ENCODE assay signal across 8 mouse cellular contexts in genomic region chrX:106026418-106027342, GRCm38 (mm10). TPM values are rescaled to one million over a fixed set of nuclear protein-coding genes. Genes with fewer than 3 reads are reported as not detected.
A peak's percentile ranks its signal among the peaks of the same experiment; 100 is the strongest.
DNase-seq lines count a peak whose midpoint lies in the region; ATAC-seq and TF ChIP-seq lines count a peak whose summit lies in the region.

Gene Atp7a, plus strand, starts transcription at chrX:106027276.

- H3K27me3 ChIP-seq in lung, postnatal 0 days (replicated peaks; ENCODE audit: insufficient read depth, low read length) = no peaks in the 10 kb centered on the region

- peak; percentile 84 for TF ChIP-seq CTCF in lung, postnatal 0 days (IDR thresholded peaks at IDR 0.05)

- peak within 1 kb of the TSS; percentile 39; the same call in 1 of the 2 replicates for H3K9ac ChIP-seq in lung, postnatal 0 days (replicated peaks; ENCODE audit: low read depth)

- H3K36me3 ChIP-seq in lung, postnatal 0 days (ENCODE audit: insufficient read depth, low read length) = no peaks in the 10 kb centered on the region

- H3K4me1 ChIP-seq in lung, postnatal 0 days (ENCODE audit: insufficient read depth, low read depth, low read length) = no peaks in the 10 kb centered on the region

- peak; percentile 93 to 98 for ATAC-seq in hematopoietic stem cell, adult 5-6 weeks (replicated peaks in 1 of 2; ENCODE audit: insufficient read depth in 1 of 2, low FRiP score in 2 of 2, low TSS enrichment in 1 of 2, low read depth in 1 of 2, poor library complexity in 2 of 2, severe bottlenecking in 2 of 2)
- ATAC-seq in lung, postnatal 0 days = peak; percentile 99

- H3K9me3 ChIP-seq in lung, postnatal 0 days (ENCODE audit: low read length) = no peaks in the 10 kb centered on the region

- TF ChIP-seq EP300 in lung, postnatal 0 days (IDR thresholded peaks at IDR 0.05) = no peak

- H3K4me2 ChIP-seq in lung, postnatal 0 days (replicated peaks; ENCODE audit: low read depth, low read length) = peak within 1 kb of the TSS; percentile 49

- peak within 1 kb of the TSS; percentile 53 for H3K4me3 ChIP-seq in lung, postnatal 0 days (ENCODE audit: low read depth, low read length)

- peak; percentile 77 for DNase-seq in MEL-GATA-1-ER (ENCODE audit: extremely low read depth, low read depth)
- DNase-seq in cerebellum, adult 8-10 months = peak; percentile 71
- peak; percentile 93 for DNase-seq in forelimb bud, embryonic 11.5 days (ENCODE audit: low read depth, low spot score)
- DNase-seq in layer of hippocampus, adult 9-11 months = peak; percentile 93
- DNase-seq in lung, postnatal 0 days (ENCODE audit: low spot score) = peak; percentile 95
- peak; percentile 77 for DNase-seq in ovary, postnatal 14 days (ENCODE audit: low spot score)
- peak; percentile 95 for DNase-seq in thymus, postnatal 14 days

- 11% methylated on average over 36 of the region's 36 CpGs for WGBS in lung, postnatal 0 days

- H3K27ac ChIP-seq in lung, postnatal 0 days (ENCODE audit: low read length) = peak within 1 kb of the TSS; percentile 77

RNA-seq across cellular contexts. Expression of gene Atp7a, which starts in this region (rescaled TPM):
- total RNA-seq in hematopoietic stem cell, adult 5-6 weeks (2017) = 9.1 and 19.3 TPM in 2 replicates
- polyA plus RNA-seq in lung, postnatal 0 days (2015; fragmentation: Nextera tagmentation; extraction: Ambion mirVana) = 20.5 and 23.7 TPM in 2 replicates

Comparison
In these comparisons a context has a peak if more than half of its experiments do, and no peak if none do; other contexts are left out.
1. Peak in every context shown above with its lines: DNase-seq, ATAC-seq, H3K4me3 ChIP-seq and H3K27ac ChIP-seq.